Mouse (Mus musculus): ENCODE results near the gene Slc7a15. TPM values are rescaled to one million over a fixed set of nuclear protein-coding genes. Genes with fewer than 3 reads are reported as not detected.

The Slc7a15 gene
- total and polyA plus RNA-seq, 3 experiments: not detected

DNA sequence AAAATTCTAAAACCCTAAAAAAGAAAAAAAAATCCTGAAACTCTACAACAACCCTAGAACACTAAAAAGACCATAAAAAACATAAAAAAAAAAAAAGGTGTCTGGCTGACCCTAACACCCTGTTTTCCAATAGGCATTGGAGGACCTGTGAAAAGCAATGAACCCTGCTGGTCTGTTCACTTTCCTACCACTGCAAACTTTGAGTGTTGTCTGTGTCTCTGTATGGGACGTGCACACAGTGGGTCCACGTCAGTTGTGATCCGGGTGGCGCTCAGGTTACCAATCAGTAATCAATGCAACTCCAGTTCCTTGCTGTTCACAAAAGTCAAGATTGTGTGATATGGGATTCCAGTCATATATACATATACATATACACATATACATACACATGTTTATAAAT is 36.7 kb upstream of the Slc7a15 start:
- Histone ChIP-seq H3K36me3 (ENCODE audit: control insufficient read depth in 1 of 2, insufficient read depth in 2 of 2, low read length in 2 of 2) (no peaks in the 10 kb centered on the region; a peak in 1 of 4 replicates), H3K9me3 (replicated peaks; ENCODE audit: insufficient read depth, low read length) (no peaks in the 10 kb centered on the region), H3K79me2 (ENCODE audit: control insufficient read depth, insufficient read depth, low read length, poor library complexity) (no peaks in the 10 kb centered on the region), H3K4me1 (ENCODE audit: control insufficient read depth in 1 of 2, insufficient read depth in 2 of 2, low read length in 2 of 2) (peaks cover 0 to 2% of the 10 kb centered on the region in 2 experiments; a peak in 1 of 4 replicates), H3K4me3 (ENCODE audit: control insufficient read depth in 1 of 2, insufficient read depth in 1 of 2, low read depth in 2 of 2, low read length in 2 of 2) (no peak overlapping the region), H3K27me3 (ENCODE audit: control insufficient read depth in 1 of 2, insufficient read depth in 2 of 2, low read length in 2 of 2) (no peaks in the 10 kb centered on the region), H3K27ac (ENCODE audit: control insufficient read depth, low read depth, low read length) (no peak overlapping the region), H3K9ac (ENCODE audit: control insufficient read depth, low read depth, low read length, poor library complexity, severe bottlenecking) (no peak overlapping the region)
- no peak for TF ChIP-seq USF1 (IDR thresholded peaks at IDR 0.05; ENCODE audit: low read depth, low read length)
- peak; percentile 84 for TF ChIP-seq ZKSCAN1 (IDR thresholded peaks at IDR 0.05; ENCODE audit: low read depth, low read length)
- peak; percentile 15 for DNase-seq (ENCODE audit: low read depth, low spot score)

DNA sequence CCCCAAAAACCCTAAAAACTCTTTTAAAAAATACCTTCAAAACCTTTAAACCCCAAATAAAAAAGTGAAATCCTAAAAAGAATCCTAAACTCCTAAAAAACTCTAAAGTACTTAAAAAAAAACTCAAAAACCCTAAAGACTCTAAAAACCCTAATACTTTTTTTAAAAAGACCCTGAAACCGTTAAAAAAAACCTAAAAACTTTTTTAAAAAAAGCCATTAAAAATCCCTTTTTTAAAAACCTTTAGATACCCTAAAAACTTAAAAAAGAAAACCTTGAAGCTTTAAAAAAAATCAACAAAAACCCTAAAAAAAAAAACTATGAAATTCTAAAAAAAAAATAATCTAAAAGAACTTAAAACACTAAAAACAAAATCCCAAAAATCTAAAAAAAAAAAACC is 35.4 kb upstream of the Slc7a15 start:
- no peaks in the 10 kb centered on the region for H3K9me3 ChIP-seq (replicated peaks; ENCODE audit: insufficient read depth, low read length)
- peak; percentile 12 for DNase-seq (ENCODE audit: low read depth, low spot score)

DNA sequence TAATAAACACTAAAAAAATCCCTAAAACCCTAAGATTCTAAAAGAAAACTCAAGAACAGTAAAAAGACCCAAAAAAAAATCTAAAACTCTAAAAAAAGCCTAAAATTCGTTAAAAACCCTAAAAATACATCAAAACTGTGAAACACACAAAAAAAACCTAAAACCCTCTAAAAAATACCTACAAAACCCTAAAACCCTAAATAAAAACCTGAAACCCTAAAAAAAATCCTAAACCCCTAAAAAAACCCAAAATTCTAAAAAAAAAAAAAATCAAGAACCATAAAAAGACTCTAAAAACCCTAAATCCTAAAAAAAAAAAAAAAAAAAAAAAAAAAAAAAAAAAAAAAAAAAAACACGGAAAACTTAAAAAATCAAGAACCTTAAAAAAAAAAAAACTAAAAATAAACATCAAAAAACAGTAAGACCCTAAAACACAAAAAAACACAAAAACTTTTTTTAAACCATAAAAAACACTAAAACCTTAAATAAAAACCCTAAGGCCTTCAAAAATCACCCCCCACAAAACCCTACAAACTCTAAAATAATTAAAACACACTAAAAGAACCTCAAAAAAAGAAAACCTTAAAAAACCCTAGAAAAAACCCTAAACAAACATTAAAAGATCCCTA is 34.0 kb upstream of the Slc7a15 start:
- Histone ChIP-seq H3K27ac (ENCODE audit: control insufficient read depth, low read depth, low read length) (no peak overlapping the region), H3K9me3 (replicated peaks; ENCODE audit: insufficient read depth, low read length) (no peaks in the 10 kb centered on the region), H3K9ac (ENCODE audit: control insufficient read depth, low read depth, low read length, poor library complexity, severe bottlenecking) (no peak overlapping the region), H3K79me2 (ENCODE audit: control insufficient read depth, insufficient read depth, low read length, poor library complexity) (no peaks in the 10 kb centered on the region), H3K4me3 (ENCODE audit: control insufficient read depth in 1 of 2, insufficient read depth in 1 of 2, low read depth in 2 of 2, low read length in 2 of 2) (no peak overlapping the region), H3K36me3 (ENCODE audit: control insufficient read depth in 1 of 2, insufficient read depth in 2 of 2, low read length in 2 of 2) (no peaks in the 10 kb centered on the region; a peak in 1 of 4 replicates), H3K4me1 (ENCODE audit: control insufficient read depth in 1 of 2, insufficient read depth in 2 of 2, low read length in 2 of 2) (peaks cover 0 to 2% of the 10 kb centered on the region in 2 experiments; a peak in 1 of 4 replicates), H3K27me3 (ENCODE audit: control insufficient read depth in 1 of 2, insufficient read depth in 2 of 2, low read length in 2 of 2) (no peaks in the 10 kb centered on the region)
- TF ChIP-seq CTCF (IDR thresholded peaks at IDR 0.05 in 2 of 3, conservative IDR thresholded peaks at IDR 0.05 in 1 of 3; ENCODE audit: control insufficient read depth in 1 of 3, insufficient read depth in 1 of 3, low read depth in 2 of 3, low read length in 3 of 3, poor library complexity in 1 of 3, severe bottlenecking in 1 of 3) (no peak), ZNF384 (IDR thresholded peaks at IDR 0.05; ENCODE audit: low read depth, low read length) (peak; percentile 55), ZKSCAN1 (IDR thresholded peaks at IDR 0.05; ENCODE audit: low read depth, low read length) (0 out of 2 replicates have a peak, but pooled peaks have one; percentile 10)
- DNase-seq (ENCODE audit: low read depth, low spot score): peak; percentile 19

More for the DNA sequence above, 35.4 kb upstream of the Slc7a15 start:
- H3K27me3 ChIP-seq (ENCODE audit: control insufficient read depth in 1 of 2, insufficient read depth in 2 of 2, low read length in 2 of 2): no peaks in the 10 kb centered on the region
- no peak overlapping the region for H3K9ac ChIP-seq (ENCODE audit: control insufficient read depth, low read depth, low read length, poor library complexity, severe bottlenecking)
- H3K27ac ChIP-seq (ENCODE audit: control insufficient read depth, low read depth, low read length): no peak overlapping the region
- H3K4me3 ChIP-seq (ENCODE audit: control insufficient read depth in 1 of 2, insufficient read depth in 1 of 2, low read depth in 2 of 2, low read length in 2 of 2): no peak overlapping the region
- TF ChIP-seq SIN3A (IDR thresholded peaks at IDR 0.05; ENCODE audit: low read length) (no peak), KAT2A (conservative IDR thresholded peaks at IDR 0.05; ENCODE audit: low read depth, low read length) (no peak), HCFC1 (IDR thresholded peaks at IDR 0.05; ENCODE audit: low read depth, low read length) (no peak), MEF2A (IDR thresholded peaks at IDR 0.05; ENCODE audit: extremely low read depth, insufficient replicate concordance, low read depth, low read length, poor library complexity, severe bottlenecking) (no peak), POLR2A (IDR thresholded peaks at IDR 0.05; ENCODE audit: control insufficient read depth in 1 of 2, insufficient read depth in 1 of 2, low read depth in 1 of 2, low read length in 2 of 2, poor library complexity in 1 of 2) (no peak), ZKSCAN1 (IDR thresholded peaks at IDR 0.05; ENCODE audit: low read depth, low read length) (no peak), CHD2 (IDR thresholded peaks at IDR 0.05; ENCODE audit: low read length) (no peak), CHD1 (IDR thresholded peaks at IDR 0.05; ENCODE audit: low read depth, low read length) (no peak), ZMIZ1 (IDR thresholded peaks at IDR 0.05; ENCODE audit: low read depth, low read length) (no peak), CTCF (IDR thresholded peaks at IDR 0.05 in 2 of 3, conservative IDR thresholded peaks at IDR 0.05 in 1 of 3; ENCODE audit: control insufficient read depth in 1 of 3, insufficient read depth in 1 of 3, low read depth in 2 of 3, low read length in 3 of 3, poor library complexity in 1 of 3, severe bottlenecking in 1 of 3) (no peak), TCF12 (IDR thresholded peaks at IDR 0.05; ENCODE audit: low read depth, low read length) (no peak)
- H3K79me2 ChIP-seq (ENCODE audit: control insufficient read depth, insufficient read depth, low read length, poor library complexity): no peaks in the 10 kb centered on the region
- H3K4me1 ChIP-seq (ENCODE audit: control insufficient read depth in 1 of 2, insufficient read depth in 2 of 2, low read length in 2 of 2): peaks cover 0 to 2% of the 10 kb centered on the region in 2 experiments; a peak in 1 of 4 replicates
- no peaks in the 10 kb centered on the region; a peak in 1 of 4 replicates for H3K36me3 ChIP-seq (ENCODE audit: control insufficient read depth in 1 of 2, insufficient read depth in 2 of 2, low read length in 2 of 2)

Measured in MEL (cell line).